Comparison of ENCODE assay signal across 8 mouse cellular contexts in genomic region chr15:93336658-93336924, GRCm38 (mm10). TPM values are rescaled to one million over a fixed set of nuclear protein-coding genes. Genes with fewer than 3 reads are reported as not detected.
A peak's percentile ranks its signal among the peaks of the same experiment; 100 is the strongest.
DNase-seq lines count a peak whose midpoint lies in the region; ATAC-seq and TF ChIP-seq lines count a peak whose summit lies in the region.

No protein-coding gene starts in this region.

- no peak for TF ChIP-seq POLR2A in lung, adult 2 months (IDR thresholded peaks at IDR 0.05; ENCODE audit: borderline replicate concordance, extremely low read depth, low read depth, low read length)

- DNase-seq in lung, adult 2 months: no peak
- no peak for DNase-seq in lung, postnatal 10 days
- no peak for DNase-seq in embryonic facial prominence, embryonic 14.5 days (ENCODE audit: low spot score)
- no peak for DNase-seq in right cerebral cortex, postnatal 10 days (ENCODE audit: low spot score in 2 of 2)
- DNase-seq in gastrocnemius, postnatal 14 days: no peak

- WGBS in lung, adult 2 months: 3% methylated on average over 28 of the region's 52 CpGs
- no CpG with 5 or more reads among the region's 52 CpGs for WGBS in embryonic facial prominence, embryonic 14.5 days
- WGBS in intestine, embryonic 15.5 days: 0% methylated on average over 17 of the region's 52 CpGs
- 0% methylated on average over 34 of the region's 52 CpGs for WGBS in neural tube, embryonic 12.5 days

- H3K27ac ChIP-seq in embryonic facial prominence, embryonic 14.5 days (replicated peaks; ENCODE audit: low read depth, low read length): peak overlapping the region; percentile 93
- H3K27ac ChIP-seq in intestine, embryonic 15.5 days: peak overlapping the region; percentile 89
- H3K27ac ChIP-seq in neural tube, embryonic 12.5 days: peak overlapping the region; percentile 94

- intact Hi-C loops in gastrocnemius, postnatal 14 days (cut with DNase I; ENCODE audit: low total_unique reads): loop anchor here (10.0 kb wide), 1 partner anchor 72 kb away; no protein-coding TSS in a partner anchor

- TF ChIP-seq CTCF in lung, adult 2 months (IDR thresholded peaks at IDR 0.05; ENCODE audit: insufficient read depth, low read length): no peak

- no peaks in the 10 kb centered on the region for H3K4me1 ChIP-seq in lung, adult 2 months (ENCODE audit: control insufficient read depth, insufficient read depth, low read length)
- H3K4me1 ChIP-seq in embryonic facial prominence, embryonic 14.5 days (ENCODE audit: control insufficient read depth, insufficient read depth, low read length): no peaks in the 10 kb centered on the region
- H3K4me1 ChIP-seq in intestine, embryonic 15.5 days (replicated peaks): no peaks in the 10 kb centered on the region
- peaks cover 9% of the 10 kb centered on the region for H3K4me1 ChIP-seq in neural tube, embryonic 12.5 days

- H3K4me3 ChIP-seq in lung, adult 2 months (replicated peaks; ENCODE audit: extremely low read depth, low read depth, low read length): peak overlapping the region; percentile 68
- peak overlapping the region; percentile 80 for H3K4me3 ChIP-seq in embryonic facial prominence, embryonic 14.5 days (ENCODE audit: low read depth, low read length)
- peak overlapping the region; percentile 80 for H3K4me3 ChIP-seq in intestine, embryonic 15.5 days (replicated peaks)
- peak overlapping the region; percentile 83 for H3K4me3 ChIP-seq in neural tube, embryonic 12.5 days

- ATAC-seq in embryonic facial prominence, embryonic 14.5 days (ENCODE audit: low read depth): no peak
- ATAC-seq in intestine, embryonic 15.5 days: no peak
- ATAC-seq in neural tube, embryonic 12.5 days (ENCODE audit: low FRiP score, low read depth): no peak
- ATAC-seq in megakaryocyte progenitor cell, adult 5-6 weeks (replicated peaks; ENCODE audit: poor library complexity): no peak

- no peaks in the 10 kb centered on the region for H3K9me3 ChIP-seq in embryonic facial prominence, embryonic 14.5 days (ENCODE audit: control insufficient read depth, low read length)
- no peaks in the 10 kb centered on the region for H3K9me3 ChIP-seq in intestine, embryonic 15.5 days
- no peaks in the 10 kb centered on the region for H3K9me3 ChIP-seq in neural tube, embryonic 12.5 days

- no peaks in the 10 kb centered on the region for H3K36me3 ChIP-seq in embryonic facial prominence, embryonic 14.5 days (ENCODE audit: control insufficient read depth, insufficient read depth, low read length)
- no peaks in the 10 kb centered on the region for H3K36me3 ChIP-seq in intestine, embryonic 15.5 days
- peaks cover 10% of the 10 kb centered on the region for H3K36me3 ChIP-seq in neural tube, embryonic 12.5 days

- peak overlapping the region; percentile 84 for H3K4me2 ChIP-seq in embryonic facial prominence, embryonic 14.5 days (ENCODE audit: low read depth, low read length)
- H3K4me2 ChIP-seq in intestine, embryonic 15.5 days (replicated peaks): peak overlapping the region; percentile 89
- peak overlapping the region; percentile 82; the same call in 1 of the 2 replicates for H3K4me2 ChIP-seq in neural tube, embryonic 12.5 days (replicated peaks)

- peak overlapping the region; percentile 80 for H3K9ac ChIP-seq in embryonic facial prominence, embryonic 14.5 days (ENCODE audit: low read depth, low read length)
- peak overlapping the region; percentile 85 for H3K9ac ChIP-seq in intestine, embryonic 15.5 days
- H3K9ac ChIP-seq in neural tube, embryonic 12.5 days: peak overlapping the region; percentile 86

- no peaks in the 10 kb centered on the region for H3K27me3 ChIP-seq in embryonic facial prominence, embryonic 14.5 days (replicated peaks; ENCODE audit: control insufficient read depth, insufficient read depth, low read length)
- H3K27me3 ChIP-seq in intestine, embryonic 15.5 days (replicated peaks): no peaks in the 10 kb centered on the region
- no peaks in the 10 kb centered on the region for H3K27me3 ChIP-seq in neural tube, embryonic 12.5 days (replicated peaks)

RNA-seq across cellular contexts. Expression of gene Yaf2, which starts 0.1 kb away (rescaled TPM):
- 25.6 and 27.3 TPM in 2 replicates for polyA plus RNA-seq in lung, adult 2 months (2012; rRNA removed)
- polyA plus RNA-seq in embryonic facial prominence, embryonic 14.5 days (2014; fragmentation: Nextera tagmentation; extraction: Ambion mirVana): 65.8 and 68.7 TPM in 2 replicates
- polyA plus RNA-seq in intestine, embryonic 15.5 days (2015; fragmentation: Nextera tagmentation; extraction: Ambion mirVana): 69.0 and 73.6 TPM in 2 replicates
- 112 and 116 TPM in 2 replicates for polyA plus RNA-seq in neural tube, embryonic 12.5 days (2016; fragmentation: Nextera tagmentation; extraction: Ambion mirVana)
- 50.3 and 63.2 TPM in 2 replicates for total RNA-seq in megakaryocyte progenitor cell, adult 5-6 weeks (2015)
- 25.0 and 30.3 TPM in 2 replicates for total RNA-seq in megakaryocyte progenitor cell, adult 5-6 weeks (2017)
- total RNA-seq in gastrocnemius, postnatal 14 days (2021): 10 to 100 TPM; 10.9 to 14.1 TPM
